Mouse (Mus musculus) lung, adult 2 months (tissue): ENCODE measurements around the gene Gnpnat1.

Source experiments
- CTCF ChIP-seq: fragments of 200-500 bp; IDR thresholded peaks from 2 replicates; pipeline ENCODE4 v1.5.1; 2011; ENCODE audit warnings: mild to moderate bottlenecking, low read length, control low read depth; ENCODE audit not compliant: insufficient read depth
- POLR2A ChIP-seq: fragments of 200-500 bp; IDR thresholded peaks from 2 replicates; pipeline ENCODE4 v1.6.1; 2011; ENCODE audit warnings: low read depth, mild to moderate bottlenecking, control low read depth, low read length, borderline replicate concordance; ENCODE audit errors: extremely low read depth

GRCm38 (mm10) chr14:45365196-45365587 is 39.5 kb downstream of the Gnpnat1 start:
- TF ChIP-seq CTCF (no peak), POLR2A (no peak)
